Mouse (Mus musculus) ES-Bruce4 (cell line): Measurements from ENCODE around the gene Ifitm1.

Experiments
- CTCF ChIP-seq: IDR thresholded peaks from one replicate; pipeline ENCODE4 v1.8.1; 2011; ENCODE audit warnings: low read depth, low read length
- EP300 ChIP-seq: IDR thresholded peaks from 2 replicates; pipeline ENCODE4 v1.6.1; 2011; ENCODE audit warnings: low read depth, low read length; ENCODE audit not compliant: insufficient read depth
- POLR2A ChIP-seq: IDR thresholded peaks from one replicate; pipeline ENCODE4 v1.8.1; 2011; ENCODE audit warnings: low read length; ENCODE audit not compliant: insufficient read depth

DNA sequence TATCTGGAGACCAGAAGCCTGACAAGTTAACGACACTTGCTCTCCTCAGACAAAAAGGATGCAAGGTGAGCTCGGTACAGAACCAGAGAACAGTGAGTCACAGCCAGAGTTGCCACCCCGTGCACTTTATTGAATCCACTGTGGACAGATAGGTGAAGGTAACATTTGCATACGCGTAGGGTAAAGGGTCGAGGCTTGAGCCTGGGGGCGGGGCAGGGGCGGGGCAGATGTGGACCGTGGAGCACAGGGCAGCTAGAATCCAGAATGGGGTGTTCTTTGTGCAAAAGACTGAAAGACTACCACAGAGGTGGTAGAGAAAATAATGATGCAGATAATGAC, 12.3 kb upstream of the Ifitm1 start:
- no peak for TF ChIP-seq CTCF
- TF ChIP-seq POLR2A: no peak
- no peak for TF ChIP-seq EP300
